Mouse (Mus musculus): ENCODE results near the gene Dyrk3. TPM values are rescaled to one million over a fixed set of nuclear protein-coding genes. Genes with fewer than 3 reads are reported as not detected.
"Not testable (repeated sequence)": the region's sequence is repeated elsewhere in the genome, so short reads cannot be mapped to it uniquely, and the experiment has no call there.

The Dyrk3 gene
- polyA plus RNA-seq, 1 experiment from 2014 or later: 4.6 TPM

DNA sequence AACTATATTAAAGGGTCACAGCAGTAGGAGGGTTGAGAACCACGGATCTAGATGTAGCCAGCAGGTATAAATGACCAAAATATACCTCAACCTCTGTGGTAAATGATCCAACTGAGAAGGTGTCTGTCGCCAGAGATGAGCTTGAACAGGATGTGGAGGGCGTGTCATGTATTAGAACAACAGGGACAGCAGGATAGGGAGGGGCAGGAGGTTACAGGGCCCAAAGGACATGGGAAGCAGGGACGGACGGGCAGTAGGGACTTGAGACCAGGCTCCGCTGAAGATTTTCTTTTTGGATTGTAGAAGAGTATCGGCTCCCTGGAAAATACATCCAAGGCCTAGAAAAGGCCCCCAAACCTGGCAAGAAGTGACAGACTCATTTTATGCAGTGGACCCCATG is 34.9 kb upstream of the Dyrk3 start:
- 82% methylated on average over 7 of the region's 7 CpGs for WGBS
- H3K27ac ChIP-seq (ENCODE audit: low read length): no peak overlapping the region
- no peaks in the 10 kb centered on the region for H3K4me1 ChIP-seq (ENCODE audit: control insufficient read depth, insufficient read depth, low read length)
- no peak overlapping the region for H3K4me3 ChIP-seq (ENCODE audit: low read depth, low read length)
- no peak overlapping the region for H3K9ac ChIP-seq (replicated peaks; ENCODE audit: low read depth, low read length)
- ATAC-seq (ENCODE audit: insufficient number of reproducible peaks, insufficient read depth, low FRiP score, low read depth): no peak
- H3K36me3 ChIP-seq (ENCODE audit: control insufficient read depth, insufficient read depth, low read length): peaks cover 70% of the 10 kb centered on the region
- no peak overlapping the region for H3K4me2 ChIP-seq (replicated peaks; ENCODE audit: low read depth, low read length)
- no peaks in the 10 kb centered on the region for H3K27me3 ChIP-seq (ENCODE audit: control insufficient read depth, insufficient read depth, low read length)
- no peaks in the 10 kb centered on the region for H3K9me3 ChIP-seq (ENCODE audit: control insufficient read depth, low read depth, low read length)

DNA sequence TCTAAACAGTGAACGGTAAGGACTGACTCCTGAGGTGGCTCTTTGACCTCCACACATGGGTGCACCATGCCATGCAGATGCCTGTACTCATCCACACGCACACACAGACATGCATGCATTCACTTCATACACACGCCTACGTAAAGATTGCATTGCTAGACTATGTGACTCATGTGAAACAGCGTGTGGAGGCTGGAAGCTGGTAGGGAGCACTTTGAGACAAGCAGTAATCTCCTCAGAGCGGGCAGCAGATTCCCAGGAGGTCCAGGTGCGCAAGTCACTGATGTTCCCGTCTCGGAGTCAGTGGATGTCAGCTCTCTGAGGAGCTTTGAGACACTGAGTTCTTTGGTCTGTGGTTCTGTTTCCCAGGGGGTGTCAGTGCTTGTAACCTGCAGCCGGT is 29.5 kb upstream of the Dyrk3 start:
- peaks cover 83% of the 10 kb centered on the region for H3K36me3 ChIP-seq (ENCODE audit: control insufficient read depth, insufficient read depth, low read length)
- ATAC-seq (ENCODE audit: insufficient number of reproducible peaks, insufficient read depth, low FRiP score, low read depth): no peak
- 93% methylated on average over 10 of the region's 10 CpGs for WGBS

DNA sequence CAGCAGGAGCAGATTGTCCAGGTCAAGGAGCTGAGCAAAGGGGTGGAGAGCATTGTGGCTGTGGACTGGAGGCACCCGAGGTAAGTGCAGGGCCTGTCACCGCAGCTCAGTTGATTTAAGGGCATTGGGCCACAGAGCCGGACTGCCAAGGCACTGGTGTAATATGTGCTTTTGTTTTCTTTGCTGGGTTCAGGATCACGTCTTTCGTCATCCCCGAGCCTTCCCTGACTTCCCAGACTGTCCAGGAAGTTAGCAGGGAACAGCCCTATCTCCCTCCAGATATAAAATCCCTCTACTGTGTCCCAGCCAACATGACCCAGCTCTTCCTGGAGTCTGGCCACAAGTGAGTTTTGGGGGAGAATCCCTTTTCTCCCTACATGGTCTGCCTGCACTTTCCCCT is 26.3 kb upstream of the Dyrk3 start:
- WGBS: 85% methylated on average over 6 of the region's 6 CpGs
- no peak for ATAC-seq (ENCODE audit: insufficient number of reproducible peaks, insufficient read depth, low FRiP score, low read depth)
- Histone ChIP-seq H3K36me3 (ENCODE audit: control insufficient read depth, insufficient read depth, low read length) (peaks cover 70% of the 10 kb centered on the region), H3K27me3 (ENCODE audit: control insufficient read depth, insufficient read depth, low read length) (no peaks in the 10 kb centered on the region), H3K9me3 (ENCODE audit: control insufficient read depth, low read depth, low read length) (no peaks in the 10 kb centered on the region), H3K4me1 (ENCODE audit: control insufficient read depth, insufficient read depth, low read length) (no peaks in the 10 kb centered on the region), H3K4me2 (replicated peaks; ENCODE audit: low read depth, low read length) (no peak overlapping the region), H3K9ac (replicated peaks; ENCODE audit: low read depth, low read length) (no peak overlapping the region), H3K27ac (ENCODE audit: low read length) (no peak overlapping the region), H3K4me3 (ENCODE audit: low read depth, low read length) (no peak overlapping the region)

More for the DNA sequence above, 29.5 kb upstream of the Dyrk3 start:
- Histone ChIP-seq H3K9me3 (ENCODE audit: control insufficient read depth, low read depth, low read length) (no peaks in the 10 kb centered on the region), H3K4me3 (ENCODE audit: low read depth, low read length) (no peak overlapping the region), H3K4me2 (replicated peaks; ENCODE audit: low read depth, low read length) (no peak overlapping the region), H3K4me1 (ENCODE audit: control insufficient read depth, insufficient read depth, low read length) (no peaks in the 10 kb centered on the region), H3K27ac (ENCODE audit: low read length) (no peak overlapping the region), H3K27me3 (ENCODE audit: control insufficient read depth, insufficient read depth, low read length) (no peaks in the 10 kb centered on the region), H3K9ac (replicated peaks; ENCODE audit: low read depth, low read length) (no peak overlapping the region)

DNA sequence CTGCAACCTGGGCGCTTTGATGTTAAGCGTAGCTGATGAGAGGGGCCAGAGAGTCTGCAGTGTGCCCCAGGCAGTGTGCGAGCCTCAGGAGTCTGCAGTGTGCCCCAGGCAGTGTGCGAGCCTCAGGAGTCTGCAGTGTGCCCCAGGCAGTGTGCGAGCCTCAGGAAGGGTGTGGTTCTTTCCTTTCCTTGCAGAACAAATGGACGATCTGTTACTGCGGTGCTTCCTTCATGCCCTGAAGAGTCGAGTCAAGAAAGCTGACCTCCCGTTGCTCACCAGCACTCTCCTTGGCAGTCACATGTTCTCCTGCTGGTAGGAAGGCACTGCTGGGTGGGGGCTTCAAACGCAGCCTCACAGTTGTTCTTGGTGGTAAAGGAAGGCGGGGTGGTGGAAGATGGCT is 23.0 kb upstream of the Dyrk3 start:
- no peak overlapping the region for H3K9ac ChIP-seq (replicated peaks; ENCODE audit: low read depth, low read length)
- H3K27ac ChIP-seq (ENCODE audit: low read length): no peak overlapping the region
- ATAC-seq (ENCODE audit: insufficient number of reproducible peaks, insufficient read depth, low FRiP score, low read depth): no peak

DNA sequence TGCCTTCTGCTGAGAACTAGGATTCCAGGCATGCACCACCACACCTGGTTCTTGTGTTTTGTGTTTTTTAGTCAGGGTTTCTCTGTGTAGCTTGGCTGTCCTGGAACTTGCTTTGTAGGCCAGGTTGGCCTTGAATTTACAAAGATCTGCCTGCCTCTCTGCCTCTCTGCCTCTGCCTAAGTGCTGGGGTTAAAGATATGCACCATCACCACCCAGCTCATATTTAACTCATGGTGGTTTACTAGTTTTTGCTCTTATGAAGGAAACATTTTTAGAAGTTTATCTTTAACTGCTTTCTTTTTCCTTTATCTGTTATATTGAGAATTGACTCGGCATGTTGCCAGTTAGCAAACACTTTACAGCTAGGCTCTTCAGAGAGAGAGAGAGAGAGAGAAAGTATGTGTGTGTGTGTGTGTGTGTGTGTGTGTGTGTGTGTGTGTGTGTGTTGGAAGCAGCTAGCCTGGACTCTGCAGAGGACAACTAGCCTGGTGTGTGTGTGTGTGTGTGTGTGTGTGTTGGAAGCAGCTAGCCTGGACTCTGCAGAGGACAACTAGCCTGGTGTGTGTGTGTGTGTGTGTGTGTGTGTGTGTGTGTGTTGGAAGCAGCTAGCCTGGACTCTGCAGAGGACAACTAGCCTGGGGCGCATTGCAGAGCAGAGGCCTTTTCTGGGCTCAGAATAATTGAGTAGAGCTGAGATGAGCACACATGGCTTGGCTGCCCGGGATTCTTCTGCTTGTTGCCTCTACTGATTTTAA is 21.6 kb upstream of the Dyrk3 start:
- H3K27me3 ChIP-seq (ENCODE audit: control insufficient read depth, insufficient read depth, low read length); H3K9me3 ChIP-seq (ENCODE audit: control insufficient read depth, low read depth, low read length); ATAC-seq (ENCODE audit: insufficient number of reproducible peaks, insufficient read depth, low FRiP score, low read depth); H3K4me2 ChIP-seq (replicated peaks; ENCODE audit: low read depth, low read length); H3K27ac ChIP-seq (ENCODE audit: low read length); H3K4me3 ChIP-seq (ENCODE audit: low read depth, low read length); H3K9ac ChIP-seq (replicated peaks; ENCODE audit: low read depth, low read length); H3K4me1 ChIP-seq (ENCODE audit: control insufficient read depth, insufficient read depth, low read length): not testable (repeated sequence)
- WGBS: 81% methylated on average over 3 of the region's 3 CpGs
- peaks cover 40% of the 10 kb centered on the region for H3K36me3 ChIP-seq (ENCODE audit: control insufficient read depth, insufficient read depth, low read length)

More for the DNA sequence above, 23.0 kb upstream of the Dyrk3 start:
- no peak overlapping the region for H3K4me2 ChIP-seq (replicated peaks; ENCODE audit: low read depth, low read length)
- H3K27me3 ChIP-seq (ENCODE audit: control insufficient read depth, insufficient read depth, low read length): no peaks in the 10 kb centered on the region
- H3K36me3 ChIP-seq (ENCODE audit: control insufficient read depth, insufficient read depth, low read length): peaks cover 52% of the 10 kb centered on the region
- no peak overlapping the region for H3K4me3 ChIP-seq (ENCODE audit: low read depth, low read length)
- H3K9me3 ChIP-seq (ENCODE audit: control insufficient read depth, low read depth, low read length): no peaks in the 10 kb centered on the region
- no peaks in the 10 kb centered on the region for H3K4me1 ChIP-seq (ENCODE audit: control insufficient read depth, insufficient read depth, low read length)
- WGBS: 82% methylated on average over 11 of the region's 11 CpGs

DNA sequence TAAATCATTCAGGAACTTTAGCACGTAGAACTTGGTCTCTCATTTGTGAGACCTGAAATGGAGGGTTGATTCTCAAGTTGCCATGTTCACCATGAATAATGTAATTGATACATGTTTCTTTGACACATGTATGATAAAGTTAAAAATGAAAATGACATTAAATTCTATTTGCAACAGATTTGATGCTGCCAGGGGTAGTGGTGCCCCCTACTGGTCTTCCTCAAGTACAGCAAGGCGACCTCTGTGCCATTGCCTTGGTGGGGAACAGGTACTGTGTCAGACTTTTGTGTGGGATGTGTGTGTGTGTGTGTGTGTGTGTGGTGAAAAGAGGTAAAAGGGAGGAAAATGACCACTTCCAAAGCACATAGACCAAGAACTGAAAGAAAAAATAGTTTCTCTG is 17.3 kb upstream of the Dyrk3 start:
- WGBS: 51% methylated on average over 2 of the region's 2 CpGs
- ATAC-seq (ENCODE audit: insufficient number of reproducible peaks, insufficient read depth, low FRiP score, low read depth): no peak
- Histone ChIP-seq H3K4me3 (ENCODE audit: low read depth, low read length) (no peak overlapping the region), H3K4me2 (replicated peaks; ENCODE audit: low read depth, low read length) (no peak overlapping the region), H3K36me3 (ENCODE audit: control insufficient read depth, insufficient read depth, low read length) (peaks cover 12% of the 10 kb centered on the region; the same call in 1 of the 2 replicates), H3K9me3 (ENCODE audit: control insufficient read depth, low read depth, low read length) (no peaks in the 10 kb centered on the region), H3K27me3 (ENCODE audit: control insufficient read depth, insufficient read depth, low read length) (no peaks in the 10 kb centered on the region), H3K4me1 (ENCODE audit: control insufficient read depth, insufficient read depth, low read length) (peaks cover 6% of the 10 kb centered on the region), H3K9ac (replicated peaks; ENCODE audit: low read depth, low read length) (no peak overlapping the region), H3K27ac (ENCODE audit: low read length) (no peak overlapping the region)

DNA sequence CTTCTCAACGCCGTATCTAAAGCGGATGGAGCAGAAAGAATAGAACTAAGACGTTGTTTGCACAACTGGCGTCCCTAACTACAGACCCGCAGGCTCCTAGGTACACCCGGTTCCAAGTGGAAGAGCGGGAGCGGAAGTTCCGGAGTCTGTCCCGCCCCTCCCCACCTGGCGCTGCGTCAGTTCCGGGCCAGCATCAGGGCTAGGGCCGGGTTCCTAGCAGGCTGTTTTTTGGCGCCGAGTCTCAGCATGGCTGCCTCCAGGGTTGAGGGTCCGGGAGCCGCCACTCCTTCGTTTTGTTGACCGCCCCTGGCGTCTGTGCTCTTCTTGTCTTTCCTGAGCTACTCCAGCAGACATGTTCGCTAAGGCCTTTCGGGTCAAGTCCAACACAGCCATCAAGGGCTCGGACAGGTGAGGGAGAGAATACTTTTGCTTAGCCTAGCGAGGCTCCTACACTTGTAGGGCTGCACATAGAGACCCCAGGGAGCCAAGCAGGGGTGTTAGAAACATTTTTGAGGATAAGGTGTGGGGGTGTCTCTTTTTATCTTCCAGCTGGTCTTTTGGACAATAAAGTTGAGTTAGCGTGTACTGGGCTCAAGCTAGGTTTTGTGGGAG is 15.0 kb upstream of the Dyrk3 start, which contains the start of gene Eif2d:
Eif2d (plus strand) TSS at position 164 of the 612 bp plus-strand sequence.
- peak within 1 kb of the TSS; percentile 55; the same call in 1 of the 2 replicates for H3K27ac ChIP-seq (ENCODE audit: low read length)

DNA sequence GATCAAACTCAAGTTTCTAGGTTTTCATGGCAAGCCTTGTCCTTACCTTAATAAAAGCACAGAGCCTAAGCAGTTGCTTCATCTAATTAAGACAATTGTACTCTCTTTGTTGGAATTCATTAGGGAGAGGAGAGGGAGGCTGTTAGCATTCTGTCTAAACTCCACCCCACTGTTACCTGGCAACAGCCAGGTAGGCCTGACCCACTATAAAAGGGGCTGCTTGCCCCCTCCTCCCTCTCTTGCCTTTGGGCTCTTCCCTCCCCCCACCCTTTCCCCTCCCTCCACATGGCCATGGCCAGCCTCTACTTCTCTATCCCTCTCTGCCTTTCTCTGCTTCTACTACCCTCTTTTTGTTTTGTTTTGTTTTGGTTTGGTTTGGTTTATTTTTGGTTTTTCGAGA is 11.4 kb upstream of the Dyrk3 start:
- 89% methylated on average over 1 of the region's 1 CpGs for WGBS
- H3K4me2 ChIP-seq (replicated peaks; ENCODE audit: low read depth, low read length): no peak overlapping the region
- H3K36me3 ChIP-seq (ENCODE audit: control insufficient read depth, insufficient read depth, low read length): no peaks in the 10 kb centered on the region
- H3K4me1 ChIP-seq (ENCODE audit: control insufficient read depth, insufficient read depth, low read length): peaks cover 6% of the 10 kb centered on the region
- H3K27me3 ChIP-seq (ENCODE audit: control insufficient read depth, insufficient read depth, low read length): no peaks in the 10 kb centered on the region
- H3K9me3 ChIP-seq (ENCODE audit: control insufficient read depth, low read depth, low read length): no peaks in the 10 kb centered on the region
- H3K27ac ChIP-seq (ENCODE audit: low read length): no peak overlapping the region
- ATAC-seq (ENCODE audit: insufficient number of reproducible peaks, insufficient read depth, low FRiP score, low read depth): no peak
- H3K4me3 ChIP-seq (ENCODE audit: low read depth, low read length): no peak overlapping the region
- H3K9ac ChIP-seq (replicated peaks; ENCODE audit: low read depth, low read length): no peak overlapping the region

More for the DNA sequence above, 15.0 kb upstream of the Dyrk3 start, which contains the start of gene Eif2d:
- peaks cover 6% of the 10 kb centered on the region for H3K4me1 ChIP-seq (ENCODE audit: control insufficient read depth, insufficient read depth, low read length)
- peak within 1 kb of the TSS; percentile 64 for H3K9ac ChIP-seq (replicated peaks; ENCODE audit: low read depth, low read length)
- peaks cover 2% of the 10 kb centered on the region; the same call in 1 of the 2 replicates for H3K36me3 ChIP-seq (ENCODE audit: control insufficient read depth, insufficient read depth, low read length)
- ATAC-seq (ENCODE audit: insufficient number of reproducible peaks, insufficient read depth, low FRiP score, low read depth): peak; percentile 100
- under 1% methylated on average over 27 of the region's 27 CpGs for WGBS
- no peaks in the 10 kb centered on the region for H3K27me3 ChIP-seq (ENCODE audit: control insufficient read depth, insufficient read depth, low read length)
- H3K9me3 ChIP-seq (ENCODE audit: control insufficient read depth, low read depth, low read length): no peaks in the 10 kb centered on the region
- peak within 1 kb of the TSS; percentile 90 for H3K4me2 ChIP-seq (replicated peaks; ENCODE audit: low read depth, low read length)
- peak within 1 kb of the TSS; percentile 84 for H3K4me3 ChIP-seq (ENCODE audit: low read depth, low read length)
